Mouse (Mus musculus) liver, embryonic 11.5 days (tissue): ENCODE results near the gene Hilpda. TPM values are rescaled to one million over a fixed set of nuclear protein-coding genes. Genes with fewer than 3 reads are reported as not detected.

Experiments used
- ATAC-seq: fragments of 200-750 bp; cut with Nextera tagmentation; replicated peaks from 2 replicates; pipeline ENCODE4 v1.8.0; 2017; ENCODE audit warnings: moderate number of reproducible peaks, mild to moderate bottlenecking, moderate TSS enrichment, moderate library complexity; ENCODE audit not compliant: low FRiP score
- DNase-seq: peaks from one replicate; pipeline ENCODE4 v3.0.0-alpha.2; 2017; ENCODE audit warnings: low spot score
- H3K27ac ChIP-seq: fragments of 300-500 bp; sonication (generic); 2 replicates; pipeline ENCODE4 v1.5.1; 2014; ENCODE audit warnings: mild to moderate bottlenecking, low read depth, low read length, control low read depth
- H3K27me3 ChIP-seq: fragments of 300-500 bp; sonication (generic); replicated peaks from 2 replicates; pipeline ENCODE4 v1.6.1; 2014; ENCODE audit warnings: low read length, mixed read lengths; ENCODE audit not compliant: control insufficient read depth, insufficient read depth
- H3K36me3 ChIP-seq: fragments of 300-500 bp; sonication (generic); 2 replicates; pipeline ENCODE4 v1.6.1; 2014; ENCODE audit warnings: mild to moderate bottlenecking, low read length, moderate library complexity, mixed read lengths; ENCODE audit not compliant: control insufficient read depth, insufficient read depth
- H3K4me1 ChIP-seq: fragments of 300-500 bp; sonication (generic); replicated peaks from 2 replicates; pipeline ENCODE4 v1.6.1; 2014; ENCODE audit warnings: low read length, mixed read lengths; ENCODE audit not compliant: control insufficient read depth, insufficient read depth
- H3K4me2 ChIP-seq: fragments of 300-500 bp; sonication (generic); 2 replicates; pipeline ENCODE4 v1.6.1; 2014; ENCODE audit warnings: mild to moderate bottlenecking, control low read depth, moderate library complexity
- H3K4me3 ChIP-seq: fragments of 300-500 bp; sonication (generic); 2 replicates; pipeline ENCODE4 v1.5.1; 2014; ENCODE audit warnings: low read depth, low read length, control low read depth
- H3K9ac ChIP-seq: fragments of 300-500 bp; sonication (generic); 2 replicates; pipeline ENCODE4 v1.6.1; 2014; ENCODE audit warnings: low read depth, low read length, control low read depth
- H3K9me3 ChIP-seq: fragments of 300-500 bp; sonication (generic); 2 replicates; pipeline ENCODE4 v1.6.1; 2016; ENCODE audit warnings: low read length, inconsistent platforms, mixed read lengths; ENCODE audit not compliant: control insufficient read depth
- WGBS: fragments of 180-500 bp; shearing (Covaris S2); extraction: QIAGEN DNeasy Blood & Tissue Kit; methylation state at CpG from one replicate; pipeline ENCODE4 v1.1.7; 2014; 5-methylcytosine and 5-hydroxymethylcytosine counted together
- polyA plus RNA-seq: library from polyadenylated mRNA; unstranded; fragments of >200 nt; fragmentation: Nextera tagmentation; extraction: Ambion mirVana; gene quantifications from 2 replicates; pipeline ENCODE4 v1.2.1, GENCODE M21; 2014

Gene Hilpda
- 34.2 and 35.3 TPM in 2 replicates for polyA plus RNA-seq

DNA sequence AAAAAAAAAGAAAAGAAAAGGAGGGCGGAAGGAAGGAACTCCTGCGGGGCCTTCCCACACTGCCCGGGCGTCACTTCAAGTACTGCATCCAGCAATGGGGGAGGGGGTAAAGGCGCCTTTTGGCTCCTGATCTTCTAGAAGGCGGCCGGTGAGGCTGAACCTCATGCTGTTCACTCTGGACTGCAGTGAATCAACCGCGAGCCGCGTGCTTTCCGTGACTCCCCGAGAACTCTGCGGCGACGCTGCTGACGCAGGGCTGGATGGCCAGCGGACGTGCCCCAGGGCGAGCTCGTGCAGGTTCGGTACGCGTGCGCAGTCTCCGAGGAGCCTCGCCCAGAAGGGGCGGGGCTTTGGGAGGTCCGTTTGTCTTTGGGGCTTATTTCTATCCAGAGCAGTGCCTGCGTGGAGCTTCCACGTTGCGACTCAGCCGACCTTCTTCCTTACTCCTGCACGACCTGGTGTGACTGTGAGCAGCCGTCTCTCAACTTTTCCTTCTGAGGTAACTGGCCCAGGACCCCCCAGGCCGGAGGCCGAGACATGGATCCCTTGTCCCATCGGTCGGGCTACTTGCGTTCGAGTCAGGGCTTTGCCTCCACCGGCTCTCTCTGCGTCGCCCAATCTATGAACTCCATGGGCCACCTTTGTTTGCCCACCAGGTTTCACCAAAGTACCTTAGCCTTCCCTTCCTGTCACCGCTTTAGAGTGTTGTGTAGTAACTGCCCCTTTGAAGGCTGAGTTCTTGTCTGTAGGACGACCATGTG lies at the start of gene Hilpda:
Gene Hilpda, plus strand, starts transcription at position 177 of the 761 bp plus-strand sequence.
- peak within 1 kb of the TSS; percentile 84 for H3K27ac ChIP-seq
- WGBS: 1% methylated on average over 46 of the region's 46 CpGs

DNA sequence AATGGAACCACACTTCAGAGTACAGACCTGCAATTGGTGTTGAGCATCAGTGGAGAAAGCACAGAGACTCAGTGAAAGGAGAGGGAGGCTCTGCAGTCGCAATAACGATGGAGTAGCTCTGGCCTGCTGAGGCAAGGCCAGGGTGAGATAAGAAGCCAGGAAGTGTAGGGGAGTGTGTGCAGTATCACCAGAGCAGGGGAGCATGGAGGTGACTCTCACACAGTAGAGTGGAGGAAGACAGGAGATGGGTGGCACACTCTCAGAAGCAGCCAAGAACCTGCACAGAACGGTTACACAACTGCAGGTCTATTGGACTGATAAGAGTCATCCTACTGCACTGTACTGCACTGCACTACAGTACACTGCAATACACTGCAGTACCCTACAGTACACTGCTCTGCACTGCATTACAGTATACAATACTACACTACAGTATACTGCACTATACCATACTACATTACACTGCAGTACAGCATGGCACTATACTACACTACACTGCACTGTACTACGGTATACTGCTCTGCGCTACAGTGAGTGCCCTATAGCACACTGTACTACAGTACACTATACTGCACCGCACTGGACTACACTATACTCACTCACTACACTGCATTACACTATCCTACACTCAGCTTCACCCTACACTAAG lies 42.9 kb upstream of the Hilpda start:
- no peak overlapping the region for H3K4me3 ChIP-seq
- no peaks in the 10 kb centered on the region for H3K9me3 ChIP-seq
- H3K27ac ChIP-seq: no peak overlapping the region
- no peak overlapping the region for H3K9ac ChIP-seq
- ATAC-seq (peak; percentile 73), DNase-seq (no peak)
- 0 out of 2 replicates have a peak, but pooled peaks cover 6% of the 10 kb centered on the region for H3K4me1 ChIP-seq
- H3K4me2 ChIP-seq: no peak overlapping the region
- H3K27me3 ChIP-seq: no peaks in the 10 kb centered on the region
- H3K36me3 ChIP-seq: no peaks in the 10 kb centered on the region
- WGBS: 62% methylated on average over 6 of the region's 6 CpGs

More for the DNA sequence above, at the start of gene Hilpda:
- Histone ChIP-seq H3K4me1 (peaks cover 14% of the 10 kb centered on the region), H3K4me2 (peak within 1 kb of the TSS; percentile 82), H3K9ac (peak within 1 kb of the TSS; percentile 78), H3K4me3 (peak within 1 kb of the TSS; percentile 68), H3K36me3 (0 out of 2 replicates have a peak, but pooled peaks cover 6% of the 10 kb centered on the region), H3K27me3 (no peaks in the 10 kb centered on the region), H3K9me3 (no peaks in the 10 kb centered on the region)
- DNase-seq (peak; percentile 93), ATAC-seq (peak; percentile 97)

DNA sequence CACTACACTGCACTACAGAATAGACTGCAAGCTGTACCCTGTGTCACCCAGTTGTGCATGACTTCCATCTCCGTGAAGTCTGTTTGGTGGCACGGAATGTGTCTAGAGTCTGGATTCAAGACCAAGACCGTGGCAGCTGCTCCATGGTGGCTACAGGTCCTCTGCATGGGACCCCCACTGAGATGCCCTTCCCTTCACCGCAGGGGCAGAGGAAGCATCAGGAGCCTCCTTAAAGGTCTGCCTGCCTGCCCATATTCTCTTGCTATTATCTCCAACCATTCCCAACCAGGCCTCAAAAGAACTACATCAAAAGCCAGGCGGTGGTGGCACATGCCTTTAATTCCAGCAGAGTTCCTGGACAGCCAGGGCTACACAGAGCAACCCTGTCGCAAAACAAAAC lies 41.9 kb upstream of the Hilpda start:
- ATAC-seq: no peak
- no peak overlapping the region for H3K27ac ChIP-seq
- H3K4me1 ChIP-seq: 0 out of 2 replicates have a peak, but pooled peaks cover 6% of the 10 kb centered on the region
- no peaks in the 10 kb centered on the region for H3K27me3 ChIP-seq
- H3K4me2 ChIP-seq: no peak overlapping the region
- no peaks in the 10 kb centered on the region for H3K9me3 ChIP-seq
- no peak overlapping the region for H3K4me3 ChIP-seq
- WGBS: 71% methylated on average over 6 of the region's 6 CpGs
- no peaks in the 10 kb centered on the region for H3K36me3 ChIP-seq
- DNase-seq: no peak
- no peak overlapping the region for H3K9ac ChIP-seq

DNA sequence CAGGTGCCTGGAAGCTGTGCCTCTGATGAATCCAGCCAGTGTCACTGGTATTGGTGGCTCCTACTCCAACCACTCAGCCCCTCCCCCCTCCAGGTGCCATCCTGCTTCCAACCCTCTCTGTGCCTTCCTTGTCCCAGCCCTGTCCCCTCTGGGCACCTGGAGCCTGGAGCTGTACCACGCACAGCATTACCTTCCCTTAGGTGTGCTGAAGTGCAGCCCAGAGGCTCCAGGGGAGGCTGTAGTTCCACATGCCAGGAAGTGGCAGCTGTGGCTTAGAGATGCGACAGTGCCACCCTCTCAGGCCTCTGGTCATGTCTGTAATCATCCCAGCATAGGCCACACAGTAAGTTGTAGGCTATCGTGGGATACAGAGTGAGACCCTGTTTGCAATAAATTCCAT lies 40.5 kb upstream of the Hilpda start:
- WGBS: 70% methylated on average over 3 of the region's 3 CpGs
- ATAC-seq (no peak), DNase-seq (no peak)
- Histone ChIP-seq H3K27me3 (no peaks in the 10 kb centered on the region), H3K4me3 (no peak overlapping the region), H3K4me1 (0 out of 2 replicates have a peak, but pooled peaks cover 6% of the 10 kb centered on the region), H3K27ac (no peak overlapping the region), H3K9me3 (no peaks in the 10 kb centered on the region), H3K9ac (no peak overlapping the region), H3K36me3 (no peaks in the 10 kb centered on the region), H3K4me2 (no peak overlapping the region)

DNA sequence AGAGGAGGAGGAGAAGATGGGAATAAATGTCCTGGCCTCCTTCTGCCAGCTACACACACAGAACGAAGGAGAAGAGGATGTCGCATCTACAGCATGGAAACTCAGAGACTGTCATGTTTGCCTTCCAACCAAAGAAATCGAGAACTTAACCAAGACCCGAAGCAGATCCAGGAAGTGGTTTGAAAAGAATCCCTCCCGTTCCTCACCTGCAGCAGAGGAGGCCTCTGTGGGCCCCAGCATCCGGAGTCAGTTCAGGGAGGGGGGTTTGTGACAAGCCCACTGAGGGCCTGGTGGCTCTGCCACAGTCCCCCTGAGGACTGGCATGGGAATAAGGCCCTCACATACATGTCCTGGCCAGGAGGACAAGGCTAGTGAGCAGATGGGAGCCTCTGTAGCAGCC lies 40.0 kb upstream of the Hilpda start:
- no peak for DNase-seq
- Histone ChIP-seq H3K9ac (no peak overlapping the region), H3K9me3 (no peaks in the 10 kb centered on the region), H3K36me3 (no peaks in the 10 kb centered on the region), H3K4me2 (no peak overlapping the region), H3K27me3 (no peaks in the 10 kb centered on the region), H3K4me3 (no peak overlapping the region), H3K27ac (no peak overlapping the region), H3K4me1 (0 out of 2 replicates have a peak, but pooled peaks cover 6% of the 10 kb centered on the region)
- WGBS: 55% methylated on average over 6 of the region's 6 CpGs
- no peak for ATAC-seq

DNA sequence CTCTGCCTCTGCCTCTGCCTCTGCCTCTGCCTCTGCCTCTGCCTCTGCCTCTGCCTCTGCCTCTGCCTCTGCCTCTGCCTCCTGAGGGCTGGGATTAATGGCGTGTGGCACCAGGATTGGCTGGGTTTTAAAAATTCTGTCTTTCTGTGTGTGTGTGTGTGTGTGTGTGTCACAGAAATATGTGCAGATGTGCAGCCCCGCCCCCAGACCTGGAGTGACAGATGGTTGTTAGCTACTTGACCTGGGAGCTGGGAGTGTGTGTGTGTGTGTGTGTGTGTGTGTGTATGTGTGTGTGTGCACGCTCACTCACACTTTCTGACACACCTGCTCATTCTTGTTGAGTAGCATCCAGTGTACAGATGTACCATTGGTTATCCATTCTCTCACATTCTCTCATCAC lies 38.6 kb upstream of the Hilpda start:
- Histone ChIP-seq H3K36me3 (no peaks in the 10 kb centered on the region), H3K4me2 (no peak overlapping the region), H3K27me3 (no peaks in the 10 kb centered on the region), H3K4me3 (no peak overlapping the region), H3K9ac (no peak overlapping the region), H3K4me1 (0 out of 2 replicates have a peak, but pooled peaks cover 6% of the 10 kb centered on the region), H3K27ac (no peak overlapping the region), H3K9me3 (no peaks in the 10 kb centered on the region)
- DNase-seq (no peak), ATAC-seq (no peak)
- WGBS: 54% methylated on average over 3 of the region's 3 CpGs

DNA sequence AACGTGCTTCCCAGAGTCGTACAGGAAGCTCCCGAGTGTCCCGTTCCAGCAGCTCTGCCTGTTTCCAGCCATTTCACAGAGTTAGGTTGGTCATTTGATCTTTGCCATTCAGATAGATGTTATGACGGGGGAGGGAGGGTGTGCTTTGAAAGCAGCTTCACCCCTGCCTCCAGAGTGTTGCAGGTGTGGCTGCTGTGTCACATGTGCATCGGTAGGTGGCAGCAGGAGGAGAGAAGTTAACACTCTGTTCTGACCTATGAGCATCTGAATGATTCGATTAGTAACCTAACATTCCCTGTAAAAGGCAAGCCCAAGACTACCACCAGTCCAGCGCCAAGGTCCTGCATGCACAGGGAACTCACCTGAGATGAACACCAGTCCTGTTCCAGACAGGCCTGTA lies 38.0 kb upstream of the Hilpda start:
- whole genome bisulfite sequencing: 44% methylated on average over 8 of the region's 8 CpGs
- no peak overlapping the region for H3K4me2 ChIP-seq
- ATAC-seq: 0 out of 2 replicates have a peak, but pooled peaks have one; percentile 31

DNA sequence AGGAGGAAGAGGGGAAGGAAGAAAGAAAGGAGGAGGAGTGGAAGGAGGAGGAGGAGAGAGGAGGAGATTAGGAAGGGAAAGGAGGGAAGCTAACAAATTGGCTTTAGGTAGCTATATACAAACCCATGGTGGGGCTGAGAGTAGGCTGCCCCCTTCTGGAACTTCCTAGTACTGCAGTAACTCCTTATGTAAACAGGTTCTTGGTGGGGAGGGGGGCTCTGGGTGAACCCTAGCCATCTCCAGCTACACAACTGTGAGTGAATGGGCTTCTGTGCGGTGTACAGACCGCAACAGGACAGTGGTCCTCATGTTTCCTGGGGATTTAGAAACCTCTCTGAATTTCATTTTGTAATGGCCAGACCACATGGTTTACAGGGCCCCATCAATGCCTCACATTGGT lies 31.5 kb upstream of the Hilpda start:
- ATAC-seq (no peak; the same call in 1 of the 2 replicates), DNase-seq (no peak)
- no peaks in the 10 kb centered on the region for H3K36me3 ChIP-seq
- no peak overlapping the region for H3K27ac ChIP-seq
- H3K4me3 ChIP-seq: no peak overlapping the region
- no peaks in the 10 kb centered on the region for H3K27me3 ChIP-seq
- H3K4me1 ChIP-seq: peaks cover 6% of the 10 kb centered on the region
- no peaks in the 10 kb centered on the region for H3K9me3 ChIP-seq
- H3K9ac ChIP-seq: no peak overlapping the region
- WGBS: 27% methylated on average over 2 of the region's 2 CpGs
- no peak overlapping the region for H3K4me2 ChIP-seq

More for the DNA sequence above, 38.0 kb upstream of the Hilpda start:
- no peaks in the 10 kb centered on the region for H3K36me3 ChIP-seq
- H3K9ac ChIP-seq: no peak overlapping the region
- H3K27ac ChIP-seq: no peak overlapping the region
- no peaks in the 10 kb centered on the region for H3K27me3 ChIP-seq
- DNase-seq: no peak
- H3K4me1 ChIP-seq: 0 out of 2 replicates have a peak, but pooled peaks cover under 1% of the 10 kb centered on the region
- no peaks in the 10 kb centered on the region for H3K9me3 ChIP-seq
- H3K4me3 ChIP-seq: no peak overlapping the region
